Mouse (Mus musculus) layer of hippocampus, adult 2 months (tissue): ENCODE measurements around the gene Gm42372. TPM values are rescaled to one million over a fixed set of nuclear protein-coding genes. Genes with fewer than 3 reads are reported as not detected.

Experiments used
- DNase-seq, 2 experiments: peaks; one replicate each; pipeline ENCODE4 v3.0.0; 2022; ENCODE audit warnings: low spot score in 2 of 2
- H3K27ac ChIP-seq: fragments of 200-600 bp; 2 replicates; pipeline ENCODE4 v1.8.1; 2022
- H3K4me3 ChIP-seq: fragments of 200-600 bp; 2 replicates; pipeline ENCODE4 v1.8.1; 2022; ENCODE audit warnings: mild to moderate bottlenecking
- CTCF ChIP-seq: fragments of 200-600 bp; conservative IDR thresholded peaks from 2 replicates; pipeline ENCODE4 v1.8.1; 2022; ENCODE audit warnings: antibody characterized with exemption, mild to moderate bottlenecking, moderate library complexity
- total RNA-seq, 2 experiments: library from RNA; stranded (reverse); gene quantifications; 2 replicates each; pipeline ENCODE4 v1.2.3; 2021

The Gm42372 gene
- total RNA-seq, 2 experiments from 2014 or later, result 52.3 to 55.5 TPM

- TF ChIP-seq CTCF, result peak; percentile 100
- H3K27ac ChIP-seq, result peak overlapping the region; percentile 8; the same call in 1 of the 2 replicates
- H3K4me3 ChIP-seq, result no peak overlapping the region
- DNase-seq, result peak; percentile 80 to 95
Observed at GRCm38 (mm10) chr7:16999650-17000049, 16.8 kb downstream of the Gm42372 start.

DNA sequence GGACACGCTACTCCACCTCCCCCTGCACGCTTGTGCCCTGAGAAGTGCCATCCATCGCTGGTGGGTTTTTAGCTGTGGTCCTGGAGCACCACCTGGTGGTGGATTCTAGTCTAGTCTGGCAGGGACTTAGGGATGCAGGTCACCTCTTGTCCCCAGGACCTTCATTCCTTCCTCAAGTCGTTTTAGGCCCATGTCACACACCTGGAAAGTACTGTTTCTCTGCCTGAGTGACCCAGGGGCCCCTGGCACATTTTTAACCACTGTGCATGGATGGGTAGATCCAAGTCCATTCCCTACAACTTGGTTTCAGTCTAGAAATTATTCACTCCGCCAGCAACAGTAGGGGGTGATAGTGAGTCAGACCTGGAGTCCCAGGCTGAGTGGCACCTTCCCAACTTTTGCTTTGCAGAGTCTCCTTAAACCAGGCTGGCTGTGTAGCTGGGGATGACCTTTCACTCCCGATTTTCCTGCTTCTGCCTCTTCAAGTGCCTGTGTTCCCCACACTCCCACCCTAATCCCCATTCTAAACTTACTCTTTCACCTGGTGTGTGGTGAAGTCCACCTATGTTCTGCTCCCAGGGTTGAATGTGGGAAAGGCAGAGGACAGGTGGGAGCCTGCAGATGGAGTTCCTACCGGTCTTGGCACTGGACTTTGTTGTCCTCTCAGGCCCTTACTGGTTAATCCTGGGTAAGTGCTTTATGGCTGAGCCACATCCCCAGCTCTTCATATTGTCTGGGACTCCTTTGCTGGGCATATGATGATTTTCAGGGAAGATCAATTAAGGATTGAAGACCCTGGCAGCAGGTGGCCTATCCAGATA is 19.7 kb downstream of the Gm42372 start:
- TF ChIP-seq CTCF, result peak; percentile 92
- peak overlapping the region; percentile 69 for H3K27ac ChIP-seq
- H3K4me3 ChIP-seq, result no peak overlapping the region
- peak; percentile 81 to 87 for DNase-seq

DNA sequence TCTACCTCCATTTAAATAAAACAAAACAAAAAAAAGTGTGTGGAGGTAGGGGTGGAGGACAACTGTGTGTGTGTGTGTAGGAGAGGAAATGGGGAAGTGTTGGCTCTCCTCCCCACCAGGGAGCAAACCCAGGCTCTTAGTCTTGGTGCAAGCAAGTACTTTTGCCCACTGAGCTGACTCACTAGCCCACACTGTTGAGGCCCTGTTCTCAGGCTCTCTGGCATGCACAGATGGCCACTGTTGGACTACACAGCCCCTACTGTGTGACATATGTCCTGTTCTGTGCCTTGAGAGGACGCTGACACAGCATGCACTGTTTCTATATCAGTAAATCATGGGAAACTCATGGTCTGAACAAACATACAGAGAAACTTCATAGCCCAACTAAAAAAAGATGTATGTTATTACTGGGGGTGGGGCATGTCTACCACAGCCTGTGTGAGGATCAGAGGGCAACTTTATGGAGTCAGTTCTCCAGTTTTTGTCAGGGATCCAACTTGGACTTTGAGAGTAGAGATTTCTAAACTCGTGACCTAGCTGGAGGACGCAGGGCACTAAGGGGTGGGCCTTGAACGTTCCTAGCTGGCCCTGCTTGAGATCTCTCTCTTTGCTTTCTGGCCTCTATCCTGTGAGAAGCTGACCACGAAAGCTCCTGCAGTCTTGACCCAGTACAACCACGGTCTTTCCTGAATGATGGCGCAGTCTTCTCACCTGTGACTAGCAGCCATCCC is 20.5 kb downstream of the Gm42372 start:
- no peak for DNase-seq
- Histone ChIP-seq H3K27ac (peak overlapping the region; percentile 69), H3K4me3 (no peak overlapping the region)
- no peak for TF ChIP-seq CTCF

- no peak for DNase-seq
- no peak for TF ChIP-seq CTCF
- H3K4me3 ChIP-seq, result no peak overlapping the region
- peak overlapping the region; percentile 69; the same call in 1 of the 2 replicates for H3K27ac ChIP-seq
Observed at GRCm38 (mm10) chr7:17004716-17005115, 21.8 kb downstream of the Gm42372 start.

- TF ChIP-seq CTCF, result peak; percentile 73
- no peak overlapping the region for H3K27ac ChIP-seq
- no peak overlapping the region for H3K4me3 ChIP-seq
- no peak for DNase-seq
Observed at GRCm38 (mm10) chr7:17007300-17007699, 24.4 kb downstream of the Gm42372 start.

- Histone ChIP-seq H3K4me3 (no peak overlapping the region), H3K27ac (peak overlapping the region; percentile 57; the same call in 1 of the 2 replicates)
- DNase-seq, result no peak
- TF ChIP-seq CTCF, result no peak
Observed at GRCm38 (mm10) chr7:17009326-17010009, 26.6 kb downstream of the Gm42372 start.

DNA sequence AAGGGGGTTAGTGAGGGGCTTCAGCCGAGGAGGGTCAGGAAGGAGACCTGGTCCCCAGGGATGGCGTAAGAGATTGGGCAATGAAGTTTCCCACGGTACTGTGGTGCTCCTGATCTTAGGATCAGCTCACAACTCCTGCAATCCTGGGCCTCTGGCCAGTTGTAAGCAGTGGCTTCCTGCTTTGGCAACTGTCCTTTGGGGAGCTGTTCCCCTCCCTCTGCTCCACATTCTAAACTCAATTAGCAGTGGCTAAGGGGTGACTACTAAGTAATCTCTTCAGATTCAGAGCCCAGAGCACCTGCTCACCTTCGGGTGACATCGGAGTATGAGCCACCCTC is 27.1 kb downstream of the Gm42372 start:
- no peak for DNase-seq
- H3K4me3 ChIP-seq, result no peak overlapping the region
- no peak for TF ChIP-seq CTCF
- H3K27ac ChIP-seq, result peak overlapping the region; percentile 57; the same call in 1 of the 2 replicates

DNA sequence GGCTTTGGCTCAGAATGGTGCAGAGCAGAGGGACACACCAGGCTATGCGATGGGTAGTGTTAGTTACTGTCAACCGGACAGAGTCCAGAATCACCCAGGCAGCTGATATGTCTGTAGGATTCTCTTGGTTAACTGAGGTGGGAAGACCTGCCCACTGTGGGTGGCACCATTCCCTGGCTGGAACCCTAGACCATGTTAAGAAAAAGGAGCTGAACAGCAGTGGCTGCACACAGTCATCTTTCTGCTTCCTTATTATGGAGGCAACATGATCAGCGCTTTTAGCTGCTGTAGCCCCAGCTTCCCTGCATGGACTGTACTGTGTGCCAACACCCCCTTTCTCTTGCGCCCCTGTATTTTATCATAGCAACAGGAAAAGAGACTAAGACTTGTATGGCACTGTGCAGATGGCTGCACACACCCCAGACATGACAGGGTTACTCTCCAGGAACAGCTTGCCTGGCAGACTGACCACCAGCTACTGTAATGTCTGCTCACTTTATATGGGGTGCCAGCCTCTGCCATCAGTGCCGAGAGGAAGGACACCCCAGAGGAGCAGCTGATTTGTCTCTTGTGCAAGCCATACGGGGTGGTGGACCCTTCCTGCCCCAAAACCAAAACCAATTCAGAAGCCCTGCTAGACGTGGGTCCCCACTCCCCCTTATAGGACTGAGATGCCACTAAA is 29.2 kb downstream of the Gm42372 start:
- Histone ChIP-seq H3K4me3 (no peak overlapping the region), H3K27ac (peak overlapping the region; percentile 43; the same call in 1 of the 2 replicates)
- no peak for DNase-seq
- no peak for TF ChIP-seq CTCF

DNA sequence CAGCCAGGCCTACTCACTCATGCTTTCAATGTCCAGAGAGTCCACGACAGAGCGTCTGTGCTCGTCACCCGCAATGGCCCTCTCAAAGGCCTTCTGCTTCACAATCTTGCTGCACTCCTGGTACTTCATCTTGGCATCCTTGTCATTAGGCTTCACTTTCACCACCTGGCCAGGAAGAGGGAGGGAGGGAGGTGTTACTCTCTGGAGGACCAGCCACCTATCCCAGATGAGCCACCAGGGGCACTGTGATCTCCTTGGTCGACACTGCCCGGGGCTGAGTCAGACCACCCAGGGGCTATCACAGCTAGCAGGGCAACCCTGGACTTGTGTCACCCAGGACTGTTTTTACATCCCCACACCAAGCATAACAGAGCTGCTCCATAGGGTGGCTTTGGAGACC is 32.5 kb downstream of the Gm42372 start:
- no peak for DNase-seq

GRCm38 (mm10) chr7:17017036-17017435 is 34.1 kb downstream of the Gm42372 start:
- peak; percentile 92 to 96 for DNase-seq
- TF ChIP-seq CTCF, result no peak
- no peak overlapping the region for H3K4me3 ChIP-seq
- peak overlapping the region; percentile 86 for H3K27ac ChIP-seq

More for the DNA sequence above, 32.5 kb downstream of the Gm42372 start:
- no peak overlapping the region for H3K27ac ChIP-seq
- H3K4me3 ChIP-seq, result no peak overlapping the region
- TF ChIP-seq CTCF, result peak; percentile 53

DNA sequence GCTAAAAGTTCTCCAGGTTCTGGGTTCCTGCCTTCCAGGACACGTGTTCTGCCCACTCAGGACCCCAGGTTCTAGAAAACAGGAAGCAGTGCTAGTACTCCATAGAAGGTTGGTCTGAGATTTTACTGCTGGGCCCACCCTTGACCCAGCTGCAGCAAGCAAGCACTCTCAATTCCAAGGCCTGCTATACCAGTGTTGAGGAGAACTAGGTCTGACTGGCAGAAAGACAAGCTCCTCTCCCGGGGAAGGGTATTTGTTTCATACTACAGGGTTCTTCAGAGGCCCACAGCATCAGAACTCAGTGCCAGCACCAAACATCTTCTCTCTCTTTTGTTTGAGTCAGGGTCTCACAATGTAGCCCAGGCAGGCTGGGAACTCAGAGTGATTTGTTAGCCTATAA is 35.0 kb downstream of the Gm42372 start:
- peak overlapping the region; percentile 86 for H3K27ac ChIP-seq
- H3K4me3 ChIP-seq, result no peak overlapping the region
- DNase-seq, result no peak
- TF ChIP-seq CTCF, result no peak

DNA sequence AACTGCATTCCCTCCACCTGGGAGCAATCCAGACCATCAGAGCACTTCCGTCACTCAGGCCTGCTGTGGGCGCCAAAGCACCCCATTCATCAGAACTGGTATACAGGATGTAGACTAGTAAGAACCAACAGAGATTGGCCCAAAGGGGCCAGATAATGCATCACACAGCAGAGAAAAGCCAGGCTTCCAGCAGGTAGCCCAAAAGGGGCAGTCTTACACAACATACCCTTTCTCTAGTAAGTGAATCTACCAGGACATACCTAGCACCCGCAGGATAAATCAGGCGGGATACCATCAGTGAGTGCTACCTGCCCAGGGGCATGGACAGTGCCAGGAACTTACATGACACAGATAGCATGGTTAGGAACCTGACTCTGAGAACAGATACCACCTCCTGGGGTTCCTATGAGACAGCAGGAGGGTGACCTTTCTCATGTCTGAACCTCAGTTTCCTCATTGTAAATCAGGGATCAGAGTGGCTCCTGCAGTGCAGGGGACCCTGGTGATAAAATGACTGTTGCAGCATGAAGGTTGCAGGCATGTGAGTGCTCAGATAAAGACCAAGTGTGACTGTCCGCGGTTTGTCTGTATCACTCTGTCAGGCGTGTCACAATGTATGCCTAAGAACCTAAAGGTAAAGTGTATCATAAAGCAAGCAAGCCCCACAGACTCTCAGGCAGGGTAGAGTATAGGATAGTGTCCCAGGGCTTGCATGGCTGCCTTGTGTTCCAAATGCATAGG is 36.7 kb downstream of the Gm42372 start:
- TF ChIP-seq CTCF, result no peak
- Histone ChIP-seq H3K4me3 (no peak overlapping the region), H3K27ac (peak overlapping the region; percentile 55; the same call in 1 of the 2 replicates)
- no peak for DNase-seq
